Mouse (Mus musculus) E14TG2a.4 (cell line): ENCODE results near the gene Ets1.

Experiments
- H3K27me3 ChIP-seq: 2 replicates; pipeline ENCODE4 v1.6.1; 2014; ENCODE audit warnings: low read length, control low read depth; ENCODE audit not compliant: insufficient read depth
- H3K36me3 ChIP-seq: 2 replicates; pipeline ENCODE4 v1.6.1; 2014; ENCODE audit warnings: low read length, control low read depth; ENCODE audit not compliant: insufficient read depth
- H3K4me1 ChIP-seq: replicated peaks from 2 replicates; pipeline ENCODE4 v1.6.1; 2014; ENCODE audit warnings: low read depth, low read length, control low read depth
- H3K4me3 ChIP-seq: replicated peaks from 2 replicates; pipeline ENCODE4 v1.5.1; 2014; ENCODE audit warnings: mild to moderate bottlenecking, low read length
- H3K9me3 ChIP-seq: 2 replicates; pipeline ENCODE4 v1.6.1; 2014; ENCODE audit warnings: low read length, control low read depth
- CTCF ChIP-seq: conservative IDR thresholded peaks from 2 replicates; pipeline ENCODE4 v1.5.1; 2014; ENCODE audit warnings: low read length
- NANOG ChIP-seq: IDR thresholded peaks from 2 replicates; pipeline ENCODE4 v1.6.1; 2014; ENCODE audit warnings: borderline replicate concordance, low read length, mixed read lengths
- POU5F1 ChIP-seq: IDR thresholded peaks from 2 replicates; pipeline ENCODE4 v1.6.1; 2014; ENCODE audit warnings: low read length, borderline replicate concordance

The Ets1 gene

DNA sequence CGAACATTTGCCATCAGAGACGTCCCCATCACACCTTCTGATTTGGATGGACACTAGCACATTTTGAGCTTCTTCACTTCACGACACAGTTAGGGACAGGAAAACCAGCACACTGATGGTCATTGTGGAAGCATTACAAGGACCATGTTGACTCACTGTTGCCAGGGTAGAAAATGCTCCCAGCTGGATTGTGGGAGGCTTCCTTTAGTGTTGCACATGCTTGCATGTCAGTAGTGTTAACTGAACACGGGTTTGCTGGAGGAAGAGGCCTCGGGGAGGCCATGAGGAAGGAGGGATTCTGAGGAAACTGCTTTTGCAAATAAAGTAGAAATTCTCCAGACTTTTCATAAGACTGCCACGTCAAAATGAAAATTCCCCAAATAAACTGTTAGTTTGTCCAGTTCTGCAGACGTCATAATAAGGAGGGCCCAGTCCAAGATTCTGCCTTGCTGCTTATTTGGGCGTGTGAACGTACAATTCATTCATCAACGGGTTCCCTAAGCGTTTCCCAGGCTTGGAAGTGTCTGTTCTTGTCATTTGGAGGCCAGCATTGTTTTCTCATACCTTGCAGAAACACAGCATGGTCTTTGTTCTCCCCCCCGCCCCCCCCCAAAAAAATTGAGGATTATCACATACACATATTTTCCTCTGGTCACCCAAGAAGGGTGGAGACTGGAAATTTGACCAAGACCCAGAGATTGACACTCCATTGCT is 58.2 kb downstream of the Ets1 start:
- Histone ChIP-seq H3K4me1 (peaks cover 10% of the 10 kb centered on the region), H3K27me3 (peaks cover 90% of the 10 kb centered on the region), H3K4me3 (no peak overlapping the region), H3K36me3 (no peaks in the 10 kb centered on the region), H3K9me3 (no peaks in the 10 kb centered on the region)
- TF ChIP-seq NANOG (no peak), CTCF (no peak), POU5F1 (no peak)

GRCm38 (mm10) chr9:32694916-32695490 is 59.0 kb downstream of the Ets1 start:
- no peak for TF ChIP-seq CTCF
- TF ChIP-seq NANOG: no peak
- TF ChIP-seq POU5F1: no peak
- Histone ChIP-seq H3K4me1 (peaks cover 10% of the 10 kb centered on the region), H3K9me3 (no peaks in the 10 kb centered on the region), H3K4me3 (peak overlapping the region; percentile 81), H3K36me3 (no peaks in the 10 kb centered on the region), H3K27me3 (peaks cover 90% of the 10 kb centered on the region)

- Histone ChIP-seq H3K36me3 (no peaks in the 10 kb centered on the region), H3K27me3 (peaks cover 87% of the 10 kb centered on the region), H3K4me1 (peaks cover 10% of the 10 kb centered on the region), H3K9me3 (no peaks in the 10 kb centered on the region), H3K4me3 (peak overlapping the region; percentile 81)
- TF ChIP-seq CTCF (no peak), POU5F1 (no peak), NANOG (no peak)
Observed at GRCm38 (mm10) chr9:32695492-32696190, 59.6 kb downstream of the Ets1 start.

- TF ChIP-seq CTCF (no peak), POU5F1 (no peak), NANOG (no peak)
- peaks cover 10% of the 10 kb centered on the region for H3K4me1 ChIP-seq
Observed at GRCm38 (mm10) chr9:32696259-32696658, 60.2 kb downstream of the Ets1 start.

GRCm38 (mm10) chr9:32696717-32697116 is 60.7 kb downstream of the Ets1 start:
- peaks cover 84% of the 10 kb centered on the region for H3K27me3 ChIP-seq
- no peaks in the 10 kb centered on the region for H3K36me3 ChIP-seq
- H3K9me3 ChIP-seq: no peaks in the 10 kb centered on the region
- TF ChIP-seq NANOG (no peak), POU5F1 (no peak), CTCF (no peak)
- H3K4me3 ChIP-seq: no peak overlapping the region
- peaks cover 10% of the 10 kb centered on the region for H3K4me1 ChIP-seq

More at GRCm38 (mm10) chr9:32696259-32696658, 60.2 kb downstream of the Ets1 start:
- peaks cover 86% of the 10 kb centered on the region for H3K27me3 ChIP-seq
- H3K4me3 ChIP-seq: peak overlapping the region; percentile 81
- no peaks in the 10 kb centered on the region for H3K36me3 ChIP-seq
- H3K9me3 ChIP-seq: no peaks in the 10 kb centered on the region

DNA sequence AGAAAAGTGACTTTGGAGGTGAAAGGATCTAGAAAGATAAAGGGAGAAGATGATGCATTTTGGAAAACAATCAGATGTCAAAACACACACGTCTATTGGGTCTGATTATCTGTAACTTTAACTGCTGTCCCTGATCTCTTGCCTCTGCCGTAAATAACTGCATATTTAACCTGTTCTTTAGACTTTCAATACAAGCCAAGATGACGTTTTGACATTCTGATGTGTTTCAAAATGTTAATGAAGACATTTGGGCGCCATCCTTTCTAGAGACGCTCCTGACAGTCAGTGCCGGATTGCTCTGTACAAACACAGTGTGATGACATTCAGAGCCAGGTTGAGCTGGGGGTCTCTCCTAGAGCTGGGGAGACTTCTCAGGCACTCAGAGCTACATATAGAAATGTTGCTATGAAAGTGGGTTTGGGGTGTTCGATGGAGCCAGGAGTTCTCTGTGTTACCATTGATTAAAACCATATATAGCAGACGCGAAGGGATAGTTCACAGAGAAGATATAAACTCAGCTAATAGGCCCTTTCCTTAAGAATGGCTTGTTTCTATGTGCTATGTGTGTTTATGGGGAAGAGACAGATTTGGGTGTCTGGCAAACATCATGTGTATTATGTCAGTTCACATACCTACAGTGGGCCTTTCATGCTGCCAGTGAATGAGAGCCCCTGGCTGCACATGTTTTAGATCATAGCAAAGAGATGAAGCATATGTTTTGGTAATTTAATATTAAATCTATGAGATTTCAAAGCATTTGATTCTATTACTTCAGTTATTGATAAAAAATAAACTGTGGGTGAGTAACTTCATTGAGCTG is 61.5 kb downstream of the Ets1 start:
- Histone ChIP-seq H3K27me3 (peaks cover 77% of the 10 kb centered on the region), H3K36me3 (no peaks in the 10 kb centered on the region), H3K4me3 (no peak overlapping the region), H3K4me1 (peaks cover 10% of the 10 kb centered on the region), H3K9me3 (no peaks in the 10 kb centered on the region)
- TF ChIP-seq NANOG: no peak
- TF ChIP-seq POU5F1: no peak
- no peak for TF ChIP-seq CTCF

DNA sequence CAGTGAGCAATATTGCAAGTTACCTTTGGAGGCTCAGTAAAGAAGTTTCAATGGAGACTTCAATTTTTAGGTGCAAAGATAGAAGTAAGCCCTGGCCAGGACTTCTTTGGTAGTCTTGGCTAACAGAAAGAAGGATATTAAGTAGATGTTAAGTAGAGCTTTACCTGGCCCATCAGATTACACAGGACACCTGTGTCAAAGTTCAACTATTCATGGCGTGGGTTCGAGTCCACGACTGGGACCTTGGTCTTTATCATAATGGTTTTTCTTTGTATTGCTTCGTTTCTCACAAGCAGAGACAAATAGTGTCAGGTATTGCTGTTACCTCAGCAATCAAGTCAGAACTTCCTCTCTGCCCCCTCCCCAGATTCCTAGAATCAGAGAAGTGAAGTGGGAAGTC is 62.7 kb downstream of the Ets1 start:
- TF ChIP-seq CTCF: no peak
- no peak for TF ChIP-seq NANOG
- no peak for TF ChIP-seq POU5F1
- peaks cover 10% of the 10 kb centered on the region for H3K4me1 ChIP-seq
- H3K4me3 ChIP-seq: no peak overlapping the region
- peaks cover 64% of the 10 kb centered on the region for H3K27me3 ChIP-seq
- no peaks in the 10 kb centered on the region for H3K9me3 ChIP-seq
- no peaks in the 10 kb centered on the region for H3K36me3 ChIP-seq

DNA sequence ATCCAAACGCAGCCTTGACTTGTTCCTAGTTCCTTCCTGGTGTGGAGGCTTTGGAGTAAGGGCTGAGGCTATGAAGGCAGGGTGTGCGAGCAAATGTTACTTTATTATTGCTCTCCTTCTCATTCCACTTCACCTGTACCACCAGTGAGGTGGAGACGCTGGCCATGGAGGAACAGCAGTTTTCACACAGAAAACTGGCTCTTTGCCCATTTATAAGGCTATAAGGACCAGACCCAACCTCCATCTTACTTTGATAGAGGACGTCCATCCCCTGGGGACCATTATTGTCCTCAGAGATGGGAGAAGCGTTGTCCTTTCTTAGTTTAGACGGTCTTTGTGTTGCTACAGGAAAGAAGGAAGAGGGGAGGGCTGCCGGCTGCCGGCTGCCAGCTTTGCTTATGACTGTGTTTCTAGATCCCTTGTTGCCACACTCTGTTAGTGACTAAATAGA is 63.4 kb downstream of the Ets1 start:
- TF ChIP-seq NANOG: no peak
- Histone ChIP-seq H3K4me1 (peaks cover 10% of the 10 kb centered on the region), H3K9me3 (no peaks in the 10 kb centered on the region), H3K27me3 (peaks cover 58% of the 10 kb centered on the region), H3K36me3 (no peaks in the 10 kb centered on the region), H3K4me3 (no peak overlapping the region)
